Mouse (Mus musculus) brain, embryonic 18.5 days (tissue): ENCODE measurements at regions not wholly inside any gene's neighbourhood (a gene's known extent, or its start where the extent isn't known, plus 50 kb on each side); places are given as distances from the start of the nearest gene placed in this dataset.

ENCODE experiments used
- DNase-seq: peaks from one replicate; pipeline ENCODE4 v3.0.0-alpha.2; 2012; ENCODE audit warnings: low read depth, low spot score

DNA sequence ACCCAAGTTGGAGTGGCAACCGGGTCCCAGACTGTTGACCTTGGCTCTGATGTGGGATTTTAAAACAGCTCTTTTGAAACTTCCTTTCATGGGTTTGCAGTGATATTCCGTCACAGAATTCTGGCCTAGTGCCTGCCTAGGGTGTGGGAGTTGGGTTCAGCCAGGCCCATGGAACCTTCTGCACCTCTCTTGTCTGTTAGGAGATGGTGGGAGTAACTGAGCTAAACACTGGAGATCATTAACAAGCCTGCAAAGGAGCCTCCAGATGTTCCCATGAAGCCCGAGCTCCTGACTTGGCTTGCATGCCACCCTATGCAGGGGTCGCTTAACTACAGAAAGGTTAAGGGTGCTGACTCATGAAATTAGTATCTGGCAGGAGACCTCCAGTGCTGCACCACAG, 158.0 kb upstream of the Serp2 start:
- no peak for DNase-seq

DNA sequence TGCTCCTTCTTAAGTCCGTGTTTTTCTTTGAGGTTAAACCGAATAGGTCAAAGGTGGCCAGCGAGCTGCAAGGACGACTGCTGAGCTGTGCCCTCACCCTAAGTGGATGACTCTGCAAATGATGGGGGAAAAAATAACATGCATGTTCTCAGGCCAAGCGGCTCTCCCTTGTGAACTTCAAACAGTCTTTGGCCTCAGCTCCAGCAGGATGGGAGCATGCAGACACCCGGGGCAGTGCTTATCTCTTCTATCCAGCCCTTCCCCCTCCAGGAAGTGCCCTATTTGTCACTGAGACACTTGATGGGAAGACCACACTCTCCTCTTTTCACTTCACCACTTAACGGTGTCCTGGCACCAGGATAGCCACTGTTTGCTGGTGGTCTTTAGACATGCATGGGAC, 157.3 kb upstream of the Serp2 start:
- DNase-seq: no peak

DNA sequence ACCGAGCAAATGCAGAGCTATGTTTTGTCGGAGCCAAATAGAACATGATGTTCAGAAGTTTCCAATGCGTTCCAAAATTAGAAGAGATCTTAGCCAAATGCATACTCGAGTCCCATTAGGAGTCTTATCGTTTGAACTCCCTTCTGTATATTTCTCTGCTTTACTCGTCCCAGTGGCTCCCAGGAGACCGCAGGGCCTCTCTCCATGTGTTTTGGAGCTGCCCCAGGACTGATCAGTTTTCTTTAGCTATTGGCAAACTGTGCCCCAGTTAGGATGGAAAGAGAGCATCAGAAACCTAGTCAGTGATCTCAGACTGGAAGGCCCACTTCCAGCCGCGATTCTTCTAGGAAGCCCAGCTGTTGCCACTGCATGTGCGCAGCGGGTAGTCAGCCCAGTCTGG, 152.0 kb upstream of the Serp2 start:
- no peak for DNase-seq

- DNase-seq: no peak
These were observed 146.7 kb upstream of the Serp2 start for GRCm38 (mm10) chr14:76703373-76703764.

GRCm38 (mm10) chr14:76702709-76703372, 146.2 kb upstream of the Serp2 start:
- DNase-seq: no peak

DNA sequence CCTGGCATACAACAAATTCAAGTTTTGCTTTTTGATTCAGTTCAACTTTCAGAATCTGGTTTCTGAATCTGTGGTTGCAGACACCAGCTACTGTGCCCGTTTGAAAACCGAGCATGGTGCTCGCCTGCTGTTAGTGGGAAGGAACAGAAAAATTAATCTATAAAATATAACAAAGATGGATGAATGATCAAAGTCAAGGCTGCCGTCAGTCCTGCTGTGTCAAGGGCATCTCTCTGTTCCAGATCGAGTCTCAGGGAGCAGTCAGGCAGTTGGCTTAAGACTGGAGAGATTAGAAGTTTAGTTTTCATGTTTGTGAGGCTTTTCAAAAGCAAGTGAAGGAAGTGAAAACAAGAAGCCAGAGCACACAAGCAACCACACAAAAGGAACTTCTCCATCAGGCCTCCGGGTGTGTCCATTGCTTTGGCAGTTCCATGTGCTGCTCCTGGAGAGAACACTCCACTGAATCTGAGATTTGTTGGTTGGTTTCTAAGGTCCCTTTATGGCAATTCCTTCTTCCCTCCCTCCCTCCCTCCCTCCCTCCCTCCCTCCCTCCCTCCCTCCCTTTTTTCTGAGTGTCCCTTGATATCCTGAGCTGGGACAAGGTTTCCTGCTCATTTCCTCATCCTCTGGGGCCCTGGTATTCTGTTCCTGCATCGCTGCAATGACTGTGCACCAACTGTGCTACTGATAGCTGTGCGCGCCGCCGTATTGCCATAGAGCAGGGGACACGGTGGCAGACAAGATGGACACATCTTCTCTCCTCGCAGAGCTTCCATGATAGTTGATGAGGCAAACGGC, 145.4 kb upstream of the Serp2 start:
- no peak for DNase-seq

DNA sequence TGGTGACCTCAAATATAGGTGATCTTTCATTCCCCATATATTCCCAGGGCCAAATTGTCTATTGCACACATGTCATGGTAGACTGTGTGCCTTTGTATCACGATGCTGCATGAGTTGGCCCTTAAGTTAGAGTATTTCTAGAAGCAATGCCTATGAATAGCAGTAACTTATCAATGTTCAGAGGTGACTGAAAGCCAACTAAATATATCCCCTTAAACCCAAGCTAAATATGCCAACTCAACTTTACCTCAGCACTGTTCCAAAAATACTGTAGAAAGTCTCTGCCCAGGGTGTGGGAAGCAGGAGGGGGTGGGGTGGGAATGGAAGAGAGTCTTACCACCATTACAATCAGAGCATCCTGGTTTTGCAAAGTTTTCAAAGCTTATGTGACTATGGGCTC, 144.6 kb upstream of the Serp2 start:
- DNase-seq: no peak

DNA sequence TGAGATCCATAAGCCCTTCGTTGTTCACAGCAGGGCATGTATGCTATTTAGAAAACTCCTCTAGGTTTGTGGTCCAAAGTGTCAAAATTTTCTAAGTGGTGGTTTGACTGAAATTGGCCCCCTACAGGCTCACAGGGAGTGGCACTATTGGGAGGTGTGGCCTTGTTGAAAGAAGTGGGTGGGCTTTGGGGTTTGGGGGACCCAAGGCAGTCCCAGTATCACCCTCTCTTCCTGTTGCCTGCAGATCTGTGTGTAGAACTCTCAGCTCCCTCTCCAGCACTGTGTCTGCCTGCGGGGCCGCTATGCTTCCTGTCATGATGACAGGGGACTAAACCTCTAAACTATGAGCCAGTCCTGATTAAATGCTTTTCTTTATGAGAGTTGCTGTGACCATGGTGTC, 144.1 kb upstream of the Serp2 start:
- DNase-seq: no peak

DNA sequence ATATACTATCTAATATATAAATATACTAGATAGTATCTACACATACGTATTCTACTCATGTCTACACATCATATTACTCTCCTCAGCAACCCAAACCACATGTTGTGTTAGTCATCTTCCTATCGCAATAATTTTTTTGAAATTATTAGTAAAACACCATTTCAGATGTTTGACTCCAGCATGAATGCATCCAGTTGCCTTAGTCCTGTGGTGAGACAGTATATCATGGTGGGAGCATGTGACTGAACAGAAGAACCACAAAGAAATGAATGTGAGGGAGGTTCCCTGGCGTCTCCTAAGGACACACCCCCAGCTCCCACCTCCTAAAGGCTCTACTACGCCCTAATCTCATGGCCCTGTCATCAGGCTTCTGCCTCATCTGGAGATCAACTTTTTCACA, 143.5 kb upstream of the Serp2 start:
- no peak for DNase-seq

DNA sequence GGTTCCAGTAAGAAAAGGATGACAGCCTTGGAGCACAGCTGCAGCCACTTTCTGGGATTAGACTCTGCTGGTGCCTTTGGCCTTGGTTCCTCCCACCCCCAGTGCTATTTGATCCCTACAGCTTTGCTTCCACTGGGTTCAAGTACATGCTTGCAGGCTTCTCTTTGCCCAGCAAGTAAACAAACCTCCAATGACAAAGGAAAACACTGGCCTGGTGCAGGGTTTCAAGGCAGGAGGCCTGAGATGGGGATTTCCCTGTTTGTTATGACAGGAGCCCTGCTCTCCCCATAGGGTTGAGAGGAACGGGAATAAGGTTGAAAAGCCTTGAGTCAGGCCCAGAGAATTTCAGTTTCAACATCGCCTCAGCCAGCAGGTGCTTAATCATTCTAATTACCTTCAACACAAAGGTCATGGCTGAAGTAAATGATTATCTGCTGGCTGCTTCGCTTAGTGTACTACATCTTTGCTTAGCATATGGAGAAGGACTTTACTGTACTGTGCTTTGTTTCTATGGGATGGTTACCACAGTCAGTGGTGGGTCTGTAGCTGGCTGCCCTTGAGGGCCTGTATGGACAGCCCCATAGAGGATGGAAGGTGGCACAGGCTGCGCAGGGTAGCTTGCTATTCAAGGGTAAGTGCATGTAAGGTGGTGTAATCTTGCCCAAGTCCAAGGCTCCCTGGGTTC, 142.2 kb upstream of the Serp2 start:
- no peak for DNase-seq

DNA sequence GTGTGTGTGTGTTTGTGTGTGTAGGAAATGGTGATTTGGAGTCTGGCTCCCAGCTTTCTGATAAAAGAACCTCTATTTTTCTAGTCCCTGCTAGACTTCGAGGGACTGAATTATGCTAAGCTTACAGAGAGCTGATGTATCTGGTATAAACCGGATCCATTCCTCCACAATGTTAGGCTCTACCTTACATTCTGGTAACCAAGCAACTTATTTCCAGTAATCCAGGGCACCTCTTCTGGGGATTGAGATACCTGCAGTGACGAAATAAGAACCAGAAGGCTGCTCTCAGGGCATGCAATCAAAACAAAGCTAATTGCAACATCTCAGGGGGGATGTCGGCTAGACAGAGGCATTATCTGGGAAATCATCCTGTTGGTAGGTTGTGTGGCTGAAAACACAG, 140.0 kb upstream of the Serp2 start:
- DNase-seq: no peak

- DNase-seq: no peak
These were observed 139.1 kb upstream of the Serp2 start for GRCm38 (mm10) chr14:76695691-76696355.

DNA sequence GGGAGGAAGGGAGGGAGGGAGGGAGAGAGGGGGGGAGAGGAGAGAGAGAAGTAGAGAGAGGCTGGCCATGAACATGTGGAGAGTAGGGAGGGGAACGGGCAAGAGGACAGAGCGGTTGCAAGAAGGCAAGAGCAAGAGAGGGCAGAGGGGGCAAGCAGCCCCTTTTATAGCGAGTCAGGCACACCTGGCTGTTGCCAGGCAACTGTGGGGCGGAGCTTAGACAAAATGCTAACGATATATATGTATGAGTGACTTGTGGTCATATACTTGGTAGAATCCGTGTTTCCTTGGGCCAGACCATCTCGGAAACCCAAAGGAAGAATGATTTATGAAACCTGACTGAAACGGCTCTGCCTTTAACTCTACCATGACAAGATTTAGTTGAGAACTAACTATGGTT, 138.2 kb upstream of the Serp2 start:
- DNase-seq: no peak

DNA sequence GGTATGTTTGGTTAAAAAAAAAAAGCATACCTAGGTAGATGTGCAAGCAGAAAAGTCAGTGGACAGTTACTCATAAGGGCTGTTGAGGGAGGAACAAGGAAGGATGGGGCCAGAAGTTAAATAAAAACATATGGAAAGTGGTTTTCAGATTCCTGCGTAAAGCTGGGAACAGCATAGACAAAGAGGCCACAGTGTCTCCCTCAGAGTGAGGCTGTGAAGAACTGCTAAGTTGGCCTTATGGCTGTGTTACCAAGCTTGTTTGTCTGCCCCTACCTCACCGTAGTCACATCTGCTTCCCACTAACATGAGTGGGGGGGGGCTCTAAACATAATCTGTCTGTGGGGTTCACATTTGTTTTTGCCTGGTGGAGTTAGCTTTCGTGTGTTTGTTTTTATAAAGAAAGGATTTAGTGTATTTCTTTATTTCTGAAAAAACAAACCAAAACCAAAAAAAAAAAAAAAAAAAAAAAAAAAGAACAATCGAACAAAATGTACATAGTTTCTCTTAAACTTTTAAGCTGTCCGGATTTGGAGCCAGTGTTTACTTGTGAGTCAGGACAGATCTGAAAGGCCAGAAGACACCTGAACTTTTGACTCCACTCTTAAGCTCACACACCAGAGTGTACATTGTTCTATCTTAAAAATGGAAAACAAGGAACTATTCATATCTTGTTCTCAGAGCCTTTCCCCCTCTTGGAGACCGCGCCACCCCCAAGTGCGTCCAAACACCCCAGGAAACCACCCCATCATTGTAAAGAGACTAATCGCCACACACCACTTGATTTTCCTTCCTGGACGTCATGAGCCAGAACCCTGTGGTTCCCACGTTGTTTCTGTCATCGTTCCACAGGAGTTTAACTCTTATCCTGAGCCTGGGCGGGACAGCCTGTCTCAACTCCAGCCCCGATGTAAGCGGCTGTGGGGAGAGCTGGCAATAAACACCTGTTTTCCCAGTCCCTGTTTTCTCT, 136.9 kb upstream of the Serp2 start:
- DNase-seq: no peak

- no peak for DNase-seq
These were observed 131.3 kb upstream of the Serp2 start for GRCm38 (mm10) chr14:76687971-76688407.

- no peak for DNase-seq
These were observed 130.2 kb upstream of the Serp2 start for GRCm38 (mm10) chr14:76686762-76687453.

- DNase-seq: no peak
These were observed 129.4 kb upstream of the Serp2 start for GRCm38 (mm10) chr14:76685830-76686761.

DNA sequence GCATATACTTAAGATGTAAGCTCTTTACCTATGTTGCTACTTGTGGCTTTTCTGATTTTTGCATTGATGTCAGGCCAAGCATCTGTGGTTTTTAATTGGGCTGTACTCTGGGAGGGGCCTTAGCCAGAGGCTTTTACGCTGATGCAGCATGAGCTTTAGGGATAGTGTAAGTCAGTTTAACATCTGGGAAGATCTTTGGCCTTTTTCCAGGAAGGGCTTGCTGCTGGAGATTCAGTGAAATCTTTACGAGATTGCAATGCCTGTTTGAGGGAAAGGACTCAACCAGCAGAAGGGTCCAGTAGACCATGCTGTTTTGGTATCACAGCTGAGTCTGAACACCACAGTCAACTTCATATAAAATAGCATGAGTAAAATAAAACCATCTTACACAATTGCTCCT, 127.6 kb upstream of the Serp2 start:
- no peak for DNase-seq
